Mouse (Mus musculus) hindbrain, embryonic 14.5 days (tissue): ENCODE results near the gene Muc5b. TPM values are rescaled to one million over a fixed set of nuclear protein-coding genes. Genes with fewer than 3 reads are reported as not detected.

Experiments
- polyA plus RNA-seq: library from polyadenylated mRNA; unstranded; fragments of >200 nt; fragmentation: Nextera tagmentation; extraction: Ambion mirVana; gene quantifications from 2 replicates; pipeline ENCODE4 v1.2.1, GENCODE M21; 2014

Muc5b gene
- polyA plus RNA-seq, 1 experiment from 2014 or later: 0.03 TPM

Other genes with a start within 250 kb of the Muc5b start
- gene Muc6, start 183.8 kb upstream of the Muc5b start, polyA plus RNA-seq: 0.18 and 0.33 TPM in 2 replicates
- 0.36 and 0.72 TPM in 2 replicates for gene Muc2, start 148.7 kb upstream of the Muc5b start, polyA plus RNA-seq
- gene Muc5ac, start 50.1 kb upstream of the Muc5b start, polyA plus RNA-seq: not detected in 2 replicates
- gene Tollip, start 79.4 kb downstream of the Muc5b start, polyA plus RNA-seq: 71.9 and 82.7 TPM in 2 replicates
- 23.3 and 24.8 TPM in 2 replicates for gene Brsk2, start 110.7 kb downstream of the Muc5b start, polyA plus RNA-seq
- gene Mob2, start 222.0 kb downstream of the Muc5b start, polyA plus RNA-seq: 46.4 and 50.2 TPM in 2 replicates